Mouse (Mus musculus): ENCODE data around the gene Hdgfl2. TPM values are rescaled to one million over a fixed set of nuclear protein-coding genes. Genes with fewer than 3 reads are reported as not detected.
"Not testable (repeated sequence)": the region's sequence is repeated elsewhere in the genome, so short reads cannot be mapped to it uniquely, and the experiment has no call there.

Gene Hdgfl2
- total RNA-seq, 2 experiments from 2014 or later = 90.6 to 95.8 TPM

DNA sequence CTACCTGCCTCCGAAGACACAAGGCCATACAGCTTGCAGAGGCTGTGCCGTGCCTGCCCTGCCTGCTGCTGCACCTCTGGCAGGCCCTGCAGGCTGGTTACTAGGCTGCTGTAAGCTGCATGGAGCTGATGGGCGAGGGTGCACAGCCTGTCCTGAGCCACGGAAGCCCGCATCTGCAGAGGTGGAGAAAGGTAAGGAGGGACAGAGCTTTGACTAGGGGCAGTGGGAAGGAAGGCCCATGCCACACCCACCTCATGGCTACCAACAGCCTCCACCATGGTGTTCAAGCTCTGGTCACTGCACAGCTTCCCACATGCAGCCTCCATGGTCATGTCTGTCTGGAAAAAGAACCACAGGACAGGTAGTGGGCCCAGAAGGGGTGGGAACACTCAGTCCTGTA is 22.7 kb downstream of the Hdgfl2 start:
- DNase-seq (ENCODE audit: low spot score in 2 of 2) = no peak

DNA sequence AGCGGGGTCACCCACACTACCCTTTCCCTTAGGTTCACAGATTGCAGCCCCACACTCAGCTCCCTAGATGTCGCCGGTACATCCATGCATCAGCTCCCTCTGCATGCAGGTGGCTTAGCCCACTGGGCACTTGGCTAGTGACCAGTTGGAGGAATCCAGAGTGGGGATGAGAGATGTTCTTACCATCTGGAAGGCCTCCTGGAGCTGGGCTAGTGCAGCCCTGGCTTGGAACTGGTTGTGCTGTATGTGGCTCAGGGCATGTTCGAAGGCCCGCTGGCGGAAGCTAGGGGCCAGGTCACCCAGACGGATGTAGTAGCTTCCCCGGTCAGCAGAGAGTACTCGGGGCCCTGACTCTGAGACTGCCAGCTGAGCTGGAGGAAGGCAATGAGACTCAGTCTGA is 23.5 kb downstream of the Hdgfl2 start:
- DNase-seq (ENCODE audit: low spot score in 2 of 2) = no peak

DNA sequence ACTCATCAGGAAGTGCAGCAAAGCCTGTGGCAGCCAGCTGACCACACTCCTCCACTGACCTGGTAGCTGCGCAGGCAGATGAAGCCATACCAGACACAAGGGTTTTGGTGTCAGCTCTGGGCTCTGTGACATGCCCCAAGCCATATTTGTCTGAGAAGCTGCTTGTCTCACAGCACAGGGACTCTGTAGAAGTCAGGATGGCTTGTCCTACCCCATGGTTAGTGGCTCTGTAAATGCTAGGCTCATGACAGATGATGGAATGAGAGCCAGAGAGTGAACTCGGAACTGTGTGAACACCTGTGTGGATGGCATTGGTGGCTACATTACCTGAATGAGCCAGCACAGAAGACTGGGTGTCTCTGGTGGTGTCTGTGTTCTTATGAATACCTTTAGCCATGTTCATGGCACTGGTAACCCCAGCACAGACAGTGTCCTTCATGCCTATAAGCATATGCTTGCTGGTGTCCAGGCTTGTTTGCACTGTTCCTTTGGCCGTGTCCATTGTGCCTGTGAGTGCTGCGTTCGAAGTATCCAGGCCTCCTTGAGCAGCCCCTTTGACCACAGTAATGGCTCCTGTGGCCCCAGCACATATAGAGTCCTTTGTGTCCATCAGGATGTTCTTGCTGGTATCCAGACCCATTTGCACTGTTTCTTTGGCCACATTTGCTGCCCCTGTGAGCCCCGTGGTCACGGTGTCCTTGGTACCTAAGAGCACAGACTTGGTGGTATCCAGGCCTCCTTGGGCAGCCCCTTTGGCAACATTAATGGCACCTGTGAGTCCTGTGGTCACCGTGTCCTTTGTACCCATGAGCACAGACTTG is 24.2 kb downstream of the Hdgfl2 start:
- no peak for DNase-seq (ENCODE audit: low spot score in 2 of 2)

DNA sequence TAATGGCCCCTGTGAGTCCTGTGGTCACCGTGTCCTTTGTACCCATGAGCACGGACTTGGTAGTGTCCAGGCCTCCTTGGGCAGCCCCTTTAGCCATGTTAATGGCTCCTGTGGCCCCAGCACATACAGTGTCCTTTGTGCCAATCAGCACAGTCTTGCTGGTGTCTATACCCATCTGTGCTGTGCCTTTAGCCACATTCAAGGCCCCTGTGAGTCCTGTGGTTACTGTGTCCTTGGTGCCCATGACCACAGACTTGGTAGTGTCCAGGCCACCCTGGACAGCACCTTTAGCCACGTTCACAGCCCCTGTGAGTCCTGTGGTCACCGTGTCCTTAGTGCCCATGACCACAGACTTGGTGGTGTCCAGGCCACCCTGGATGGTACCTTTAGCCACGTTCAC is 25.4 kb downstream of the Hdgfl2 start:
- not testable (repeated sequence) for DNase-seq (ENCODE audit: low spot score in 2 of 2)

DNA sequence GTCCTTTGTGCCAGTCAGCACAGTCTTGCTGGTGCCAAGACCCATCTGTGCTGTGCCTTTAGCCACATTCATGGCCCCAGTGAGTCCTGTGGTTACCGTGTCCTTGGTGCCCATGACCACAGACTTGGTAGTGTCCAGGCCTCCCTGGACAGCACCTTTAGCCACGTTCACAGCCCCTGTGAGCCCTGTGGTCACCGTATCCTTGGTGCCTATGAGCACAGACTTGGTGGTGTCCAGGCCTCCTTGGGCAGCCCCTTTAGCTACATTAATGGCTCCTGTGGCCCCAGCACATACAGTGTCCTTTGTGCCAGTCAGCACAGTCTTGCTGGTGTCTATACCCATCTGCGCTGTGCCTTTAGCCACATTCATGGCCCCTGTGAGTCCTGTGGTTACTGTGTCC is 27.0 kb downstream of the Hdgfl2 start:
- DNase-seq (ENCODE audit: low spot score in 2 of 2) = not testable (repeated sequence)

DNA sequence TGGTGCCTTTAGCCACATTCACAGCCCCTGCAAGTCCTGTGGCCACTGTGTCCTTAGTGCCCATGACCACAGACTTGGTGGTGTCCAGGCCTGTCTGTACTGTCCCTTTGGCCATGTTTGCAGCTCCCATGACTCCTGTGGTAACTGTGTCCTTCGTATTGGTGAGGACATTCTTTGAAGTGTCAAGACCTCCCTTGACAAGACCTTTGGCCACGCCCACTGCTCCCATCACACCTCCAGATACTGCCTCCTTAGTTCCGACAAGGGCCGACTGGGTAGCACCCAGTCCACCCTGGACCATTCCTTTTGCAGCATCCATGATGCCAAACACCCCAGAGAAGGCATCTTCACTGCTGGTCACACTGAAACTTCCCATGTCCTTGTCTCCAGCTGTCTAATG is 27.5 kb downstream of the Hdgfl2 start:
- no peak for DNase-seq (ENCODE audit: low spot score in 2 of 2)

DNA sequence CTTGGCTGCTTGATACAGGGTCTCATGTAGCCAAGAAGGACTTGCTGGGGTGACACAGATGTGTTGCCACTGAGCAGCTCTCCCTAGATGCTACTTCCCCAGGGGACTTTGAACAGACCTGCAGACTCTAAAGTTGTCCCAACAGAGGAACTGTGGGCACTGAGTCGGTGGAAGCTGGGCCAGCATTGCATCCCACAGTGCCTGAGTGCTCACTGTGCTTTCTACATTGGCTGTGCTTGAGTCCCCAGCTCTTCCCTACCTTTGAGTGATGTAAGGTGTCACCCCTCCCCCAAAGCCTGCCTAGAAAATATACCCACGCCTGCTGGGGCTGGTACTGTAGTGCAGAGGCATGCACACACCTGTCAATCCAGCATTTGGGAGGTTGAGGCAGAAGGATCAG is 28.3 kb downstream of the Hdgfl2 start:
- no peak for DNase-seq (ENCODE audit: low spot score in 2 of 2)

DNA sequence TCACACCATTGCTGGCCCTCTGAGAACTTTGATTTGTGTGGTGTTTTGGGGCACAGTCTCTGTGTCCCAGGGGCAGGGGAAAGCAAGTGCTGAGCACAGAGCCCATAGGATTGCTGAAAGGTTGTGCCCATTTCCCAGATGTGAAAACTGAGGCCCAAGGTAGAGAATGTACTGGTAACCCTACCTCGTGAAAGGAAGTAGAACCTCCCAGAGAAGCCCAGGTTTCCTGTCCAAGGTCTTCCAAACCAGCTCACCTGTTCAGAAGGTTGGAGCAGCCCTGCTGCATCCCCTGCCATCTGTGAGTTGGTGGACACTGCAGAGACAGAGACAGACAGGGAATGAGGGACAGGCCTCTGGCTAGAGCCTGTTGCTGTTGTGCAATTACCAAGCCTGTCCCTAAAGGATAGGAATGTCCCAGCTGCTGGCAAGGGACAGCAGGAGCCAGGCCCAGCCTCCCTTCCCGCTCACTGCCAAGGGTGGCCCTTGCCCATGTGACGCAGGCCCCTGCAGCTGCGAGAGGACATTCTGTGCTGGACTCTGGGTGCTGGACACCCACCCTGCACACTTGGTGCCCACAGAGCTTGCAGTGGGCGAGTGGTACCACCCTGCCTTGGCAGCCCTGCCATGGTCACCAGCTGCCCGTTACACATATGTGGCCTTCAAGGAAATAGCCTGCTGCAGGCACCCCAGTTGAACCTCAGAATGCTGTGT is 29.1 kb downstream of the Hdgfl2 start:
- DNase-seq (ENCODE audit: low spot score in 2 of 2) = peak; percentile 64 to 70

DNA sequence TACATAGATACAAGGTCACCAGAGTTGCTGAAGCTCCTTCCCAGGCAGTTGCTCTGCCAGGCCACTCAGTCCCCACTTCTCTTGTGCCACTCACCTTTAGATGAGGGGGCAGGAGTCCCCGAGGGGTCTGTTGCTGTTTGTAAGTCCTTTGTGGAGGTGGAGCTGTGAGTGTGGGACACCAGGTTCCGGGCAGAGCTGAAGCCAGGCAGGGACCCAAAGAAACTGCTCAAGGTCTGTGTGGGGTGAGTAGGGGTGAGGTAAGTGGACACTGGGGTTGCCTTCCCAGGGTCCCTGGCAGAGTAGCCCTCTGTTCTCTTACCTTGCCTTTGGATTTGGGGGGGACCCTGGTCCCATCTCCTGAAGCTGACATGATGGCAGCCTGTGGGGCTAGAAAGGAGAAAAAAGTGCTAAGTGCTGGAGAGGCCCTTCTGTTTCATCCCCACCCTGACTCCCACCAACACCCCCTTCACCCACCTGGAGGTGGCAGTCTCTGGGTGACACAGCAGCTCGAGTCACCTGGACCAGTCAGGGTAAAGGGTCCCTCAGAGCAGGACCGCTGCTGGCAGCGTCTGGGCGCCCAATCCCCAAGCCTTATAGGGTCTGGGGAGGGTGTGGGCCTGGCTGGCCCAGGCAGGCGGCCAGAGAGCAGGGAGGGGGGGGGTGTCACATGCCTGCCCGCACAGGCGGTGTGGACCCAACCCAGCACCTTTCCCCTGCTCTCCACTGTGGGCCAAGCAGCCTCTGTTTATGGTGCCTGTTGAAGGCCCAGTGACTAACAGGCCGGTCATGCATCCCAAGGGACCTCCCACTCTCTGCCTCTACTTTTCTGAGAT is 30.0 kb downstream of the Hdgfl2 start, which contains the start of gene Plin4:
TSS of gene Plin4 (minus strand) at position 585 of the 833 bp plus-strand sequence.
- DNase-seq (ENCODE audit: low spot score in 2 of 2) = no peak

DNA sequence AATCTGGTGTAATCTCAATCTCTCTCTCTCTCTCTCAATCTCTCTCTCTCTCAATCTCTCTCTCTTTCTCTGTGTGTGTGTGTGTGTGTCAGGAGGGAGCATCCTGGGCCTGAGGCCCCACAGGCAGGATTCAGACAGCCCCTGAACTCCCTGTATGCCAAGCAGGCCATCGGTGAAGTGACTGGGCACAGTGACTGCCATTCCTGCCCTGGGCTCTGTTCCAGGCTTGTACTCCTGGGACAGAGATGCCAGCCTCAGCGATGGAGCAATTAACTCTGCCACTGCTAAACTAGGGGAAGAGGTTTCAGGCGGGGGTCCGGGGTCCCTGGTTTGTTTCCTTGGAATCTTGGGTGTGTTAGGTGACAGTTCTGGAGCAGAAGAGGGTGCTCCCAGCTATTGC is 31.1 kb downstream of the Hdgfl2 start:
- no peak for DNase-seq (ENCODE audit: low spot score in 2 of 2)

DNA sequence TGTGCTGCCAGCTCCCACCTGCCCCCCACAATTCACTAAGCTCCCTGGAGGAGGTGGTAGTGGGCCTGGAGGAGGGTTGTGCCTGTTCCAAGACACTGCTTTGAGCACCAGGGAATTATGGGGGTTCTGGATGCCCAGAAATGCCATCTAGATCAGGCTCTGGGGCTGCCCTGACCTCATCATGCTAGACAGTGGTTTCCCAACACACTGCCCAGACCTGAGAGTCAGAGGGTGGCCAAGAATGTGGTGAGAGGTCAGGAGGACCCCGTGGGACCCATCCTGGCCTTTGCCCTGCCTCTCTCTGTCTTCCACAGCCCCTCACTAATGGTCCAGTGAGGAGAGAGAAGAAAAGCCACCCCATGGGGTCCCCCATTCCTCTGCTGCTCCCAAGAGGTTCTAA is 31.6 kb downstream of the Hdgfl2 start:
- DNase-seq (ENCODE audit: low spot score in 2 of 2) = no peak

DNA sequence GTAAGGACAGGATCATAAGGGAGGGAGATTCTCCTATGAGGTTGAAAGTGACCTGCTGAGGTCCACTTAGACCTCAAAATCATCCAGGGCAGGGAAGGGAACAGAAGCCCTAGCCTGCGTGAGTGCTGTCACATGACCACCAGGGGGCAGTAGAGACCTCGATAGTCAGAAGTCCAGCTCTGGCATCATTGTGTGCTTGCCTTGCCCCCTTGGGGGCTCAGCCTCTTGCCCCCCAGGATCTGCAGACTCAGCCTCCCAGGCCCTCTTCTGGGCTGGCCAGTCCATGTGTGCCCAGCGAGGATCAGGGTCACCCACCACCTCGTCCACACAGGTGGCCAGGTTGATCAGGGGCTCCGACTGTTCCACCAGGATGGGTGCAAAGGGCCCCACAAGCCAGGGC is 32.4 kb downstream of the Hdgfl2 start:
- peak; percentile 65 to 74 for DNase-seq (ENCODE audit: low spot score in 2 of 2)

DNA sequence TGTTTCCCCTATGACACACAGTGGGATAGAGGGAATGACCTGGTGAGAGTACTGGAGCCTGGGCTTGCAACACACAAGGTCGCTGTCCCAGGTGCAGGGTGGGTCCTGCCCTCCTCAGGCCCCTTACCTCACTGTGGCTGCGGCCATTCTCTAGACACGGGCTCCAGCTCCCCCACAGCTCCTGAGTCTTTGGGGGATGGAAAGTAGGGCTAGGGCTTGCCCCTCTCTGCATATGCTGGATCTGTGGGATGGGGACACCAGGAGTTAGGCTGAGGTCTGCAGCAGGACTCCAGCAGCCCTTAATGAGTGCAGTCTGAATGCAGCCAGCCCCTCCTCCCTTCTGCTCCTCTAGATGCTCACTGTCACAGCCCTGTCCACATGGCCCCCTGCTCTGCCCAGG is 33.3 kb downstream of the Hdgfl2 start:
- DNase-seq (ENCODE audit: low spot score in 2 of 2) = no peak

DNA sequence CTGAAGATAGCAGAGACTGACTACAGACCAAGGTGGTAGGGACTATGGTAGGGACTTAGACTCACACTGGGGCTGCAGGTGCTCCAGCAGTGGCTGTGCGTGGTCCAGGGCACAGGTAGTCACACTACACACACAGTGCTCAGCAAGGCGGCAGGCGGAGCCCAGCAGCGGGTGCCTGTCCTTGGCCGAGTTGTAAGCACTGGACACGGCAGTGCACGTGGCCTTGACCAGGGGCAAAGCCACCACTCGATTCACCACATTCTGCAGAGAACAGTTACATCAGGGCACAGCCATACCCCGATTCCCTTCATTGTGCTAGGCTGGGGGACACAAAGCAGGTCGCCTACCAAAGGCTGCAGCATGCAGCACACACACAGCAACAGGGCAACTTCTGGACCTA is 36.8 kb downstream of the Hdgfl2 start:
- no peak for DNase-seq (ENCODE audit: low spot score in 2 of 2)

DNA sequence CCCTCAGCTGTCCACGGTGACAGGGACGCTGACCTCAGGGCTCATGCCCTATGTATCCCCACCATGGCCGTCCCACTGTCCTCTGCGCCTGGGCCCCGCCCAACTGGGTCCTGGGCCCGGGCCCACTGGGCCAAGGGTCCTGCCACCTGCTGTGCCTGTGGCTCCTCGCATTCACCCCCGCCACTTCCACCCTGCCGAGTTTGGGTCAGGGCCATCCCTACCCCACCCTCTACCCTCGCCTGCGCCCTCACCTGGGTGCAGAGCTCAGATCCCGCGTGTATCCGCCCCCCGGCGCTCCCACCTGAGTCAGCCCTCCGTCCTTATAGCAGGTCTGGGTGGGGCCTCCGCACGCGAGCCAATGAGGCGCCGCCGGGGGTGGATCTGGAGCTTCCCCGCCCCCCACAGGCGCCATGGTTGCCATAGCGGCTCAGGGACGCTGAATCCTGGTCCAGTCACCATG is 37.8 kb downstream of the Hdgfl2 start, which contains the start of gene Plin5:
TSS of gene Plin5 (minus strand) at position 346 of the 460 bp plus-strand sequence.
- peak in 1 of 2 experiments; percentile 59 for DNase-seq (ENCODE audit: low spot score in 2 of 2)

DNA sequence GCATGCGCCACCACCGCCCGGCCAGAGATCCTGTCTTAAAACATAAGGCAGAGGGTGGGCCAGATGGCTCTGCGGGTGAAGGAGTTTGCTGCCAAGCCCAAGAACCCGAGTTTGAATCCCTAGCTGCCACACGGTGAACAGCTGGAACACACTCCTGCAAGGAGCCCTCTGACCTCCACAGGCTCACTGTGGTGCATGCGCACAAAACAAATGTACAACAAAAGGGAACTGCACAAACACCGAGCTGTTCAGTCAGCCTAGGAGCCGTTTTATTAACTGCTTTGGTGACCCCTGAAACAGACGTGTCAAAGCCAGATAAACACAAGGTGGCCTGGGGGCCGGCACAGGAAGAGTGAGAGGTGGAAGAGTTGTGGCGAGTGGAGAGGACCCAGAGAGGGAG is 40.0 kb downstream of the Hdgfl2 start:
- DNase-seq (ENCODE audit: low spot score in 2 of 2) = no peak

DNA sequence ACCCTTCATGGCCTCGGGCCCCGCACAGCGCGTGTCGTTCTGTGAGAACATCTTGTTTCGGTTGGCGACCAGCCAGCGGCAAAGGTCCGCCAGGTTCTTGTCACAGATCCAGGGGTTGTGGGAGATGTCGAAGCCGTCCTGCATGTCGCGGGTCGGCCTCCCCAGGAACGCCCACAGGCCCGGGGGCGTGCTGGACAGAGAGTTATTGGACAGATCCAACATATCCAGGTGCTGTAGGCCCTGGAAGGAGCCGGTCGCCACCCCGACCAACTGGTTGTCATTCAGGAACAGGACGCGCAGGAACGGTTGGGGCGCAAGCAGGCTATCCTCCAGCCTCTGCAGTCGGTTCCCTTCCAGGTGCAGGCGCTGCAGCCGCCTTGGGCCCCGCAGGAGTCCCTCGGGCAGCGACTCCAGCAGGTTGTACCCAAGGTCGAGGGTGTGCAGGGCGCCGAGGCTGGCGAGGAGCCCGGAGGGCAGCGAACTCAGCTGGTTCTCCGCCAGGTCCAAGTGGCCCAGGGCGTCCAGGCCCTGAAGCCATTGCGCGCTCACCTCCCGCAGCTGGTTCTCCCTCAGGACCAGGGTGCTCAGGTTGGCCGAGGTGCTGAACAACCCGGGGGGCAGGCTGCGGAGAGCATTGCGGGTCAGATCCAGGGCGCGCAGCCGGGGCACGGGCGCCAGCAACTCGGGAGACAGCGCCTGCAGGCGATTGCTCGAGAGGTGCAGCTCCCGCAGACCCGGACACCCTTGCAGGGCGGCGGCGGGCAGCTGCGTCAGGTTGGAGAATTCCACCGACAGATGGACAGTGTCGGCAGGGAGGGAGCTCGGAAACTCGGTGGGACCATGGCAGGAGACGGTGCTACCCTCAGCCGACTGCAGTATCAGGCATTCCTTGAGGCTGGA is 40.8 kb downstream of the Hdgfl2 start:
- no peak for DNase-seq (ENCODE audit: low spot score in 2 of 2)

DNA sequence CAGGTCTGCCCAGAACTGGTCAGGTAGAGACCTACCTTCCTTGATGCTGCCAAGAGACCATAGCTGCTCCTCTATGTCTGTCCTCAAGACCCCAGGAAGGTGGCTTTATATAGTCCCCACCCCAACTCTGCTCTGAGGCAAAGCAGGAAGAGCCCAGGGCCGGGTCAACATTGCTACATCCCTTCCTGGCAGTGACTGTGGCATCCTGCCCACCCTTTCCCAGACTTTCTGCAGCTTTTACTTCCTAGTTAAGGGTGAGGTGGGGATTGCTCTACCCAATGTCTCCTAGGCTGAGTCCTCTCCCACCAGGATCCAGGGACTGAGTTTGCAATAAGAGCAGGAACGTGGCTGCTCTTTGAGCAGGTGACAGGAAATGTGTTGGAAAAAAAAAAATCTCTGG is 42.4 kb downstream of the Hdgfl2 start, which contains the start of gene Lrg1:
TSS of gene Lrg1 (minus strand) at position 176 of the 400 bp plus-strand sequence.
- no peak for DNase-seq (ENCODE audit: low spot score in 2 of 2)

DNA sequence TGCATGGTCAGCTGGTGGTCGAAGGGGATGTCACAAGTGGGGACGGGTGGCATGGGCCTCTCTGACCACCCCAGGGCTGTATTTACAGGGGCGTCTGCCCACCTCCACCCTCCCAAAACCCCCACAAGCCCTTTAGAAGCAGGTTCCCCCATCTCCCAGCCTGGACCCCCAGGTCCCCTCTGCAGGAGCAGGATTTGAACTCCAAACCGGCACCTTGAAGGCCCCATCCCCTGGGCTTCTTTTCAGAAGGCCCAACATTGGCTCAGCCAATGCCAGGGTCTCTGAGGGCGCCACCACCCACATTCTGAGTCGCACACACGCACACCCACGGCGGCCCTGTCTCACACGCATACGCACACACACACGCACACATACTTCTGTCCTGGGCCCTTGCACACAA is 43.7 kb downstream of the Hdgfl2 start:
- DNase-seq (ENCODE audit: low spot score in 2 of 2) = no peak

DNA sequence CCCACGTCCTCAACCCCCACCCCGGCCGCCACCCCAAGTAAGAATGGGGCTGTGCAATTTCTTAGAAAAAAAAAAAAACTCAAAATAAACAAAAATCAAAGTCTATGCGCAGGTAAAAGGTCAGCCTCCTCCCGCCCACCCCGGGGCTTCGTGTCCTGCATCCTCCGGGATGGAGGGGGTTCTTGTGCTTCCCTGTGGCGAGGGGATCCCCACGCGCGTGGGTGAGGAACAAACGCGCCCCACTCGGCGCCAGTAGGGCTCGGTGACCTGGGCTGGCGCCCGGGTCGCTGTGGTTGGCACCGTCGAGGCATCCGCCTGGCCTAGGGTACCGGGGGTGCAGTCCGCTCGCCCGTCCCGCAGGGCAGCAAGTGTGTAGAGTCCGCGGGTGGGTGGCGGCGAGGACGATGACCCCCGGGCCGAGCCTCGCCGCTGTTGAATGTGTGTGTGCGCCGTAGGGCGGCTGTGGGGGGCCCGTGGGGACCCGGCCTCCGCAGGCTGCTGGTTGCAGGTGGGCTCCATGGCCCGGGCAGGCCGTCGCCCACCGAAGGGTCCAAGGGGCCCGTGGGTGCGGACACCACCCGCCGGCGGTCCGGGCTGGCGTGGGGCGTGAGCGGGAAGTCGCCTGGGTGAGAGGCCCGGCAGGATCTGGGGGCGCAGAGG is 44.4 kb downstream of the Hdgfl2 start:
- DNase-seq (ENCODE audit: low spot score in 2 of 2) = no peak
